Mouse (Mus musculus): ENCODE data around the gene Ptdss2. TPM values are rescaled to one million over a fixed set of nuclear protein-coding genes. Genes with fewer than 3 reads are reported as not detected.

Ptdss2 gene
- total and polyA plus RNA-seq, 2 experiments from 2014 or later: 35.5 to 54.8 TPM

GRCm38 (mm10) chr7:141148639-141149038 is 26.5 kb downstream of the Ptdss2 start:
- no peak for DNase-seq (ENCODE audit: low spot score)
- Histone ChIP-seq H3K4me2 (ENCODE audit: low read depth, low read length) (no peak overlapping the region), H3K4me3 (ENCODE audit: low read depth, low read length) (no peak overlapping the region), H3K36me3 (replicated peaks; ENCODE audit: control insufficient read depth, insufficient read depth, low read length) (peaks cover 39% of the 10 kb centered on the region), H3K27me3 (ENCODE audit: control insufficient read depth, insufficient read depth, low read length) (no peaks in the 10 kb centered on the region), H3K9me3 (replicated peaks; ENCODE audit: control insufficient read depth, low read length) (no peaks in the 10 kb centered on the region), H3K4me1 (ENCODE audit: control insufficient read depth, insufficient read depth) (no peaks in the 10 kb centered on the region), H3K27ac (ENCODE audit: low read depth) (no peak overlapping the region), H3K9ac (replicated peaks; ENCODE audit: low read depth, low read length) (no peak overlapping the region)
- TF ChIP-seq EP300 (IDR thresholded peaks at IDR 0.05; ENCODE audit: low read depth): no peak
- TF ChIP-seq CTCF (IDR thresholded peaks at IDR 0.05; ENCODE audit: low read depth): no peak
- ATAC-seq (ENCODE audit: insufficient read depth, low read depth): no peak
- 82% methylated on average over 4 of the region's 4 CpGs for WGBS

- 83% methylated on average over 9 of the region's 9 CpGs for WGBS
- H3K9ac ChIP-seq (replicated peaks; ENCODE audit: low read depth, low read length): no peak overlapping the region
- H3K27ac ChIP-seq (ENCODE audit: low read depth): no peak overlapping the region
- no peak for TF ChIP-seq CTCF (IDR thresholded peaks at IDR 0.05; ENCODE audit: low read depth)
- no peak for TF ChIP-seq EP300 (IDR thresholded peaks at IDR 0.05; ENCODE audit: low read depth)
- H3K4me3 ChIP-seq (ENCODE audit: low read depth, low read length): no peak overlapping the region
- no peak for ATAC-seq (ENCODE audit: insufficient read depth, low read depth)
- no peak for DNase-seq (ENCODE audit: low spot score)
- no peaks in the 10 kb centered on the region for H3K27me3 ChIP-seq (ENCODE audit: control insufficient read depth, insufficient read depth, low read length)
- no peaks in the 10 kb centered on the region for H3K9me3 ChIP-seq (replicated peaks; ENCODE audit: control insufficient read depth, low read length)
- no peaks in the 10 kb centered on the region for H3K4me1 ChIP-seq (ENCODE audit: control insufficient read depth, insufficient read depth)
- H3K36me3 ChIP-seq (replicated peaks; ENCODE audit: control insufficient read depth, insufficient read depth, low read length): peaks cover 56% of the 10 kb centered on the region
- H3K4me2 ChIP-seq (ENCODE audit: low read depth, low read length): no peak overlapping the region
Measured at GRCm38 (mm10) chr7:141155362-141155761, 33.2 kb downstream of the Ptdss2 start.

GRCm38 (mm10) chr7:141164397-141164796 is 42.2 kb downstream of the Ptdss2 start:
- no peak overlapping the region for H3K27ac ChIP-seq (ENCODE audit: low read depth)
- peaks cover 54% of the 10 kb centered on the region for H3K36me3 ChIP-seq (replicated peaks; ENCODE audit: control insufficient read depth, insufficient read depth, low read length)
- no peaks in the 10 kb centered on the region for H3K27me3 ChIP-seq (ENCODE audit: control insufficient read depth, insufficient read depth, low read length)
- no peak for DNase-seq (ENCODE audit: low spot score)
- H3K9me3 ChIP-seq (replicated peaks; ENCODE audit: control insufficient read depth, low read length): no peaks in the 10 kb centered on the region
- H3K9ac ChIP-seq (replicated peaks; ENCODE audit: low read depth, low read length): no peak overlapping the region
- H3K4me3 ChIP-seq (ENCODE audit: low read depth, low read length): no peak overlapping the region
- 74% methylated on average over 7 of the region's 7 CpGs for WGBS
- no peak for ATAC-seq (ENCODE audit: insufficient read depth, low read depth)
- H3K4me2 ChIP-seq (ENCODE audit: low read depth, low read length): no peak overlapping the region
- no peak for TF ChIP-seq EP300 (IDR thresholded peaks at IDR 0.05; ENCODE audit: low read depth)
- no peak for TF ChIP-seq CTCF (IDR thresholded peaks at IDR 0.05; ENCODE audit: low read depth)
- peaks cover 12% of the 10 kb centered on the region for H3K4me1 ChIP-seq (ENCODE audit: control insufficient read depth, insufficient read depth)

- H3K36me3 ChIP-seq (replicated peaks; ENCODE audit: control insufficient read depth, insufficient read depth, low read length): peaks cover 49% of the 10 kb centered on the region
- no peak overlapping the region for H3K9ac ChIP-seq (replicated peaks; ENCODE audit: low read depth, low read length)
- H3K4me3 ChIP-seq (ENCODE audit: low read depth, low read length): no peak overlapping the region
- TF ChIP-seq CTCF (IDR thresholded peaks at IDR 0.05; ENCODE audit: low read depth) (no peak), EP300 (IDR thresholded peaks at IDR 0.05; ENCODE audit: low read depth) (no peak)
- peak; percentile 16 for DNase-seq (ENCODE audit: low spot score)
- no peak for ATAC-seq (ENCODE audit: insufficient read depth, low read depth)
- peaks cover 12% of the 10 kb centered on the region for H3K4me1 ChIP-seq (ENCODE audit: control insufficient read depth, insufficient read depth)
- WGBS: 65% methylated on average over 6 of the region's 6 CpGs
- no peaks in the 10 kb centered on the region for H3K27me3 ChIP-seq (ENCODE audit: control insufficient read depth, insufficient read depth, low read length)
- H3K4me2 ChIP-seq (ENCODE audit: low read depth, low read length): no peak overlapping the region
- H3K27ac ChIP-seq (ENCODE audit: low read depth): no peak overlapping the region
- H3K9me3 ChIP-seq (replicated peaks; ENCODE audit: control insufficient read depth, low read length): no peaks in the 10 kb centered on the region
Measured at GRCm38 (mm10) chr7:141164850-141165249, 42.7 kb downstream of the Ptdss2 start.

- Histone ChIP-seq H3K4me2 (ENCODE audit: low read depth, low read length) (peak overlapping the region; percentile 82), H3K9me3 (replicated peaks; ENCODE audit: control insufficient read depth, low read length) (no peaks in the 10 kb centered on the region), H3K27ac (ENCODE audit: low read depth) (peak overlapping the region; percentile 43), H3K27me3 (ENCODE audit: control insufficient read depth, insufficient read depth, low read length) (no peaks in the 10 kb centered on the region), H3K9ac (replicated peaks; ENCODE audit: low read depth, low read length) (peak overlapping the region; percentile 71), H3K4me1 (ENCODE audit: control insufficient read depth, insufficient read depth) (peaks cover 13% of the 10 kb centered on the region), H3K4me3 (ENCODE audit: low read depth, low read length) (peak overlapping the region; percentile 61), H3K36me3 (replicated peaks; ENCODE audit: control insufficient read depth, insufficient read depth, low read length) (peaks cover 19% of the 10 kb centered on the region)
- TF ChIP-seq EP300 (IDR thresholded peaks at IDR 0.05; ENCODE audit: low read depth) (no peak), CTCF (IDR thresholded peaks at IDR 0.05; ENCODE audit: low read depth) (no peak)
- ATAC-seq (ENCODE audit: insufficient read depth, low read depth) (no peak), DNase-seq (ENCODE audit: low spot score) (peak; percentile 40)
- WGBS: 15% methylated on average over 7 of the region's 7 CpGs
Measured at GRCm38 (mm10) chr7:141167901-141168517, 45.8 kb downstream of the Ptdss2 start.

- Histone ChIP-seq H3K27me3 (ENCODE audit: control insufficient read depth, insufficient read depth, low read length) (no peaks in the 10 kb centered on the region), H3K36me3 (replicated peaks; ENCODE audit: control insufficient read depth, insufficient read depth, low read length) (peaks cover 13% of the 10 kb centered on the region; the same call in 1 of the 2 replicates), H3K4me3 (ENCODE audit: low read depth, low read length) (peak overlapping the region; percentile 61), H3K9me3 (replicated peaks; ENCODE audit: control insufficient read depth, low read length) (no peaks in the 10 kb centered on the region), H3K4me2 (ENCODE audit: low read depth, low read length) (peak overlapping the region; percentile 82), H3K9ac (replicated peaks; ENCODE audit: low read depth, low read length) (peak overlapping the region; percentile 71), H3K4me1 (ENCODE audit: control insufficient read depth, insufficient read depth) (peaks cover 17% of the 10 kb centered on the region), H3K27ac (ENCODE audit: low read depth) (peak overlapping the region; percentile 43)
- WGBS: 1% methylated on average over 22 of the region's 22 CpGs
- ATAC-seq (ENCODE audit: insufficient read depth, low read depth) (peak; percentile 21; the same call in 1 of the 2 replicates), DNase-seq (ENCODE audit: low spot score) (peak; percentile 73)
- TF ChIP-seq EP300 (IDR thresholded peaks at IDR 0.05; ENCODE audit: low read depth) (no peak), CTCF (IDR thresholded peaks at IDR 0.05; ENCODE audit: low read depth) (no peak)
Measured at GRCm38 (mm10) chr7:141168518-141168953, 46.4 kb downstream of the Ptdss2 start.
